Mouse (Mus musculus) mature B cell (primary cell): ENCODE data around the gene Sspo.

Source experiments
- in situ Hi-C: fragments of 300-500 bp; cut with MboI; formaldehyde crosslinking; loops from 2 replicates; pipeline ENCODE4 v1.14.3; 2019

Gene Sspo

GRCm38 (mm10) chr6:48447929-48448328 lies at the start of gene Sspo:
Gene Sspo, plus strand, starts transcription at chr6:48448229.
- in situ Hi-C loops = no loop called here

GRCm38 (mm10) chr6:48399906-48400305 lies 48.1 kb upstream of the Sspo start:
- in situ Hi-C loops = no loop called here

DNA sequence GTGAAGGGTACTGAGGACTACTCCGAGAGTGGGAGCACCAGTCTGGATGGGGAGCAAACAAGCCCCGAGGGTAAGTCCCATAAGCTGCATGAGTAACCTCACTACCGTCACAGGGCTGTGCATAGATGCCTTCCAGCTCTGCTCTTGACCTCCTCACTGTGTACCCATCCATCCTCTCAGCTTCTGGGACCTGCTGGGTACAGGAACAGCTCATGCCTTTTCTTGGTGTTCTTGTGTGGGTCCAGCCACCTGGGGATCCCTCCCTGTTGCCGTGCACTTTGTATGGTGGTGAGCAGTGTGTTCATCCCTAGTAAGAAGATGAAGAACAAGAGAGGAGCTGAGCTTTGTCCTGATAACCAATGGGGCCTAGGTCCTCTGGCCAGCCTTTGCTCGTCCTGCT lies 44.0 kb upstream of the Sspo start:
- in situ Hi-C loops = no loop called here

GRCm38 (mm10) chr6:48409726-48410343 lies 38.2 kb upstream of the Sspo start:
- in situ Hi-C loops = no loop called here

- in situ Hi-C loops = no loop called here
These were observed 37.5 kb upstream of the Sspo start for GRCm38 (mm10) chr6:48410551-48410950.

DNA sequence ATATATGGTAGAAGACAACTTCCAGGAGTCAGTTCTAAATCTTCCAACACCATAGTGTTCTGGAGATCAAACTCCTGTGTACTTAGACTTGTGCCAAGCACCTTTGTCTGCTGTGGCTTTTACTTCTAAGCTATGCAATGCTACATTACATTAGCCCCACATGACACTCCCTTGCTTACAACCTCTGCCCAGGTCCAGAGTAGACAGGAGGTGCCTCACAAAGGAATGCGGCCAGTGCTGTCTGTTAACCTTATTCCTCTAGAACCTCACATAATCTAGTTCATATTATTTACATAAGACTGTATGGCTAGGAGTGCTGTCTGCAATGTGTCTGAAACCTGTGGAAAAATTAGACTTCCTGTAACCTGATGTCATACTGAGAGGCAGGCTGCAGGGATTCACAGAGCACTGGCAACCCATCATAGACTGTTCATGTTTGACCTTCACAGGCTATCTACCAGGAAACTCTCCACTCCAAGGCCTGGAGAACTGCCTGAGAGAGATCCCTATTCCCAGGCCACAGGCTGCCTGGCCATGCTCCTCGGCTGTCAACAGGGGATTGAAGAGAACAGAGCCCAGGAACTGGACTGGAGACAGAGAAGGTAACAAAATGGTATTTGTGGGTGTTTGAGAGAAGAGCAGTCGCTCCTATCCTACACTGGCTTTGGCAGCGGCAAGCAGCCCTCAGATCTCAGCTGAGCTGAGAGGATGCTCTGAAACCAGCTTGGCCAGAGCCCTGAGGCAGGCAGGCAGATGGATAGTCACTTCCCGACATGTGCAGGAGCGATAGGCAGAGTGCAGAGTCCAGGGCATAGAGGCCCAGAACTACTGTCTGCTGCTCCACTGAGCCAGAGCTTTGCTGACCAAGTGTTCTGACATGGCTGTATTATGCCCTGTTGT lies 36.6 kb upstream of the Sspo start:
- in situ Hi-C loops = no loop called here

DNA sequence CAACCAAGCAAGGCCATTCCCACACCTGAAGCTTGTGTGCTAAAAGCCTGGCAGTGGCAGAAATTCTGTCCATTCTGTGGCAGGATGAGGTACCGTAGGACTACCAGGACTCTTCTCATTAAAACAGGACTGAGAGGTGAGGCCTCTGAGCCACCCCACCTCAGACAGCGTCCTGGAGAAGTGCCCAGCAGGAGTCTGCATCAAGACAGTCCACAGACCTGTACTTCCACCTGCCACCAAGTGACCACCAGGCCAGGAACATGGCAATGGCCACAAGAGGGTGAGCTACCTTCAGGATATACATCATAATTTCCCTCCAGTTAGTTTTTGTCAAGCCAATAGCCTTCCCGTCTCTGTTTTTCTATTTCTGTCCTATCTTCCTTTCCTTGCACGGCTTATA lies 35.9 kb upstream of the Sspo start:
- in situ Hi-C loops = no loop called here

- in situ Hi-C loops = no loop called here
These were observed 35.4 kb upstream of the Sspo start for GRCm38 (mm10) chr6:48412662-48413061.

DNA sequence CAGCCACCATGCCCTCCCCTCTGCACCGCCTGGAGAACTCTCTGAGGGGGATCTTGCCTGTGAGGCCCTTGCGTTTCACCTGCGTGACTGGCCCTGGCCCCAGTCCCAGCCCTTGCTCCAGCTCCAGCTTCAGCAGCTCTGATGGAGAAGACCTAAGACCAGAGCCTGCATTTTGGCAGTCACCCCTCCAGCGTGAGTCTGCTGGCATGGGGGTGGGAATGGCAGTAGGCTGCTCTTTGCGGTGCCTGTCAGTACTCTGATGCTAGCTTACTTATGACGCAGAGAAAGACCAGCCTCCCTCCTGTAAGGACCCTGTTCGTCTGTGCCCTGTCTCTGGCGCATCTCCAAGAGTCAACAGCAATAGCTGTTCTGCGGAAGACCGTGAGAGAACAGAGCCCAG lies 34.9 kb upstream of the Sspo start:
- in situ Hi-C loops = no loop called here

- in situ Hi-C loops = no loop called here
These were observed 33.1 kb upstream of the Sspo start for GRCm38 (mm10) chr6:48414886-48415285.

DNA sequence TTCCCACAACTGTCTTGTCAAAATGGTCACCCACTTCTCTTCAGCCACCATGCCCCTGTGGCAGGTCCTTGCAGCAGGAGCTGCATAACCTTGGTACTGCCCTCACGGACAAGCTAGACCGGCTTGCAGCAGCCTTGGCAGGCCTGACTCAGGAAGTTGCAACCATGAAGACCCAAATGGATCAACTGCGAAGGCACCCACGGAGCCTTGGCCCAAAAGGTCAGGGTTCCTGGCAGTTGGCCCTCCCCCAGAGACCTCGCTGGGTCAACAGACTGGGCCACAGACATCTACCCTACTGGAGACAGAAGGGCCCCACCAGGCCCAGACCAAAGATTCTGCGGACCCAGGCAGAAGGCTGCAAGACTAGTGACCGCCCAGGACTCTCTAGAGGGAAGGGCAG lies 32.4 kb upstream of the Sspo start:
- in situ Hi-C loops = no loop called here

- in situ Hi-C loops = no loop called here
These were observed 31.5 kb upstream of the Sspo start for GRCm38 (mm10) chr6:48416486-48416885.

- in situ Hi-C loops = no loop called here
These were observed 27.4 kb upstream of the Sspo start for GRCm38 (mm10) chr6:48420647-48421046.

GRCm38 (mm10) chr6:48423336-48423735 lies 24.7 kb upstream of the Sspo start:
- in situ Hi-C loops = no loop called here

DNA sequence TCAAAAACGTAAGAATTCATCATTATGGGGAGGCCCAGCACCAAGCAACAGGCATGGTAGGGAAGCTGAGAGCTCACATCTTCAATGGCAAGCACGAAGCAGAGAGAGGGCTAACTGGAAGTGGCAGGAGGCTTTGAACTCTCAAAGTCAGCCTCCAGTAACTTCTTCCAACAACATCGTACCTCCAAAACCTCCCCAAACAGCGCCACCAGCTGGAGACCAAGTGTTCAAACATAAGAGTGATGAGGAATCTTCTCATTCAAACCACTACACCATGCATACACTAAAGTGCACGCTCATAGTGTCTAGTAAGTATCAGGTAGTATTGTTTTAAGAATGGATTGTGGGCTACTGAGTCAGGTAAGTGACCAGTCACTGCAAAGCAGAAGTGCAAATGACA lies 24.0 kb upstream of the Sspo start:
- in situ Hi-C loops = no loop called here

DNA sequence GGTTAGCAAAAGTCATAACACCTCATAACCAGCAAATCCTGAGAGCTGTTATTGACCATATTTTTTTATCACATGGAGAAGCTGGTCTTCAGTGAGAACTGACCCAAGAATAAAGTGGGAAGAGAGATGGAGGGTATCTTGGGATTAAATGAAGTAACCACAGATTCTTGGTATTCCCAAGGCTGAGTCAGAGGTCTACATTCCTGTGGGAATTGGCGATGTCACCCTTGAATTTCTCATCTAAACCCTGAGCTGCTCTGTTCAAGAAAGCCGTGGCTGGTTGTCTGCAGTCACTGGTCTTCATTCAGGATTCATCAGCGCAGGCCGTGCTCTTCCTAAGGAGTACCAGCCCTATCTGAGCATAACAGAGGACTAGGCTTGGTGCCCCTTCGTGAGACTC lies 21.1 kb upstream of the Sspo start:
- in situ Hi-C loops = no loop called here

DNA sequence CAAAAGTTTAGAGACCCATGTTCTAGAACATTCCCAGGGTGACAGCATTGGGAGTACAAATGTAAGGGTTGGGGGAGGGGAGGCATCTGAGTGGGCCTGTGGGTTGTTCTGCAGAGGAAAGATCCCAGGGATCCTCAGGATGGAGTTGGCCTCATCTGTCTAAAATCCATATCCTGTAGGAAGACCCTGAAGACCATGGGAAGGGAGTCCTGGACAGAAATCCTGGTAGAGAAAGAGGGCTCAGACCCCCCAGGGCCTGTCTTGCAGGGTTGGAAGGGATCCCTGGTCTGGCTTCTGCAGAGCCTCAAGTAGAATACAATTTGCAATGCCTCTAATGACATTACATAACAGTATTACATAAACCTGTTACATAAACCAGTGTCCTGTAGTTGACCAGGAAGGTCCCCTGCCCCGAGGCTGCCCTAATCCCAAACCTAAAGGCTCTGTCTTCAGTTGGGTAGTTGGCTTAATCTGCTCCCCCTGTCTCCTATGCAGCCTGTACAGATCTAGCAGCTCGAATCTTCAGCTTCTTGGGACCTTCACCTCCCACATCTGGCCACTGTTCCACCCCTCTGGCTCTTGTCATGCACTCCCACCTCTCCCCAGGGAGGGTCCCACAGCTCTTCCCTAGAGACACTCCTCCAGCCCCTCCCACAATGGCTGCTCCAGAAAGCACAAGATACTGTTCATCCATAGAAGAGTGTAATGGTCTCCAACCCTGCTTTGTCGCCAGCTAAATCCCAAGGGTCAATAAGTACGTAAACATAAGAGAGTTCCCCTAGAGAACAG lies 19.1 kb upstream of the Sspo start:
- in situ Hi-C loops = no loop called here

DNA sequence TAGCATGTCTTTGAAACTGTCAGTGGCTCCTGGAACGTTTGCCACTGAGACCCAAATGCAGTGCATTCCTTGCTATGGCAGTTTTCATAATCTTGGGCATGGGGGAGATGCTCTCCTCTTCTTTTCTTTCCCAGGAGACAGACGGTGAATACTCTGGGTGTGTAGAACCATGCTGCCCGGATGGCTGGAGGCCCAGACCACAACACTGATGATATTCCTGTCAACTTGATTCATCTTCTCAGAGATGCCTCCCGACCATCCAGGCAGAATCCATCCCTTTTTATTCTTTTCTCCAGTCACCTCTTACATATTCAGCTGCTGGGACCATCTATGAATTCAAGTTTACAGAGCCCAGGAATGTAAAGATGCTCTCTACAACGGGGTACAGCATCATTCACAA lies 17.3 kb upstream of the Sspo start:
- in situ Hi-C loops = no loop called here

DNA sequence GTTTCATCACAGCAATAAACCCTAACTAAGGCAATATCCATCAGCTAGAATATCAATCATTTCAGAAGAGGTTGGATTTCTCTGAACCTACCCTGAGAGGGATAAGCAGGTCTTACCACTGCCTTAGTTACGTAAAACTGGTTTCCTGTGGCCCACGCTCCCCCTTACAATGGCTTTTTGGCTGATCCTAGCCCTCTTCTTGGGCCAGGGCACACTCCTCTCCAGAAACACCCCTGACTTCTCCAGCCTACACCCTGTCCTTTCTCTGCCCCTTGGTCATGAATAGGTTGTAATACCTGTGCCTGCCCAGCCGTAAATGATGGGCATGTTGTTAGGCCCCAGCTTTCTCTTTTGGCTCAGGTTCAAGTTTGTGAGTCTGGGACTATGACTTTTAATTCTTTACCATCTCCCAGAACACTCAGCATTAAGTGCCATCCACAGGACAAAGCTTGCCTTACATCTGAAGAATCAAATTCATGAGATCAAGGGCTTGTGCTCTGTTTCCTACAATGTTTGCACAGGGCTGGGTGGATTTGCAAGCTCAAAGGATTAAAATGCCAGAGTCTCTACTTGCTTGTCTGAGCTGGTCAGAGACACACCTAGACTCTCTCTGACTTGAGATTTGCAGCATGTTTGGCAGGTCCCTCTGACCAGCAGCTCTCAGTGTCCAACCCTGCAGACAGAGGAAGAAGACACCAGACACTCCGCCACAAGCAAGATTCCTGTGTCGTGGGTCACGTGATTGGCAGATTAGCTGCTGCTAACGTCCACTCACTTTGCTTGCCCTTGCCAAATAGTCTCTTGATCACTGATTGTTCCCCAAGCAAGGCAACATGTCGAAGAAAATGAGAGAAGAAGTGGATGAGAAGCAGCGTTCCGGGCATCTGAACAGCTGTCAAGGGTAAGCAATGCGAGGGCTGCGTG lies 14.9 kb upstream of the Sspo start:
- in situ Hi-C loops = no loop called here

DNA sequence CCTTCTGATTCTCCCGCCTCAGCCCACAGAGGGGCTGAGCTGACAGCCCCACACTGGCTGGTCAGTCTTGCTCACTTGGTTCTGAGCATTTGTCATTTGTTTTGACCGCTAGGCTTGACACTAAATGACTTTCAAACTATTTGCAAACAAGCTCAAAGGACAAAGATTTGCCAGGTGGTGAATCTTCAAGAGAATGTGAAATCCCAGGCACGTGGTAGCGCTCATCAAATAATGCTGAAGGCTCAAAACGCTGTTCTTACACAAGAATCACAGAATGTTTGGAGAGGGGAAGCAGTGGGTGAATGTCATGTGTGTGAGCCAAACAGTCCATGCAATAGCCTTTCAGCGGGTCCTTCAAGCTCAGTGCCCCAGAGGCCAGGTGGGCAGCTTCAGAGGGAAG lies 13.4 kb upstream of the Sspo start:
- in situ Hi-C loops = no loop called here

DNA sequence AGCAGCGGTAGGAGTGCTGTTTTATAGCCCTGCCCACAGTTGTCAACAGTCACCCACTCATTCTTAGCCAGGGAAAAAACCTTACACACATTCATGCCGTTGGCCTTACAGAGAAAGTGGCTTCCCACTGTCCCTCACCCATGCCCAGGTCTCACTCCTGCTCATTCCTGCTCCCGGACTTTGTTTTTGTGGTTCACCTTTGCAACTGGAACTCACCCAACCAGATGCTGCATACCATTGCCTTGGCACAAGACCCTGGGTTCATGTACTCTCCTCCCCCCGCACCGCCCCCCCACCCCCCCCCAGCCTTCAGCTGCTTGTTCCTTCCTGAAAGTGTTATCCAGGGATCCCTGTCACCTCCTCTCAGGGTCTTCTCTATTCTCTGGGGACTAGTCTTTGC lies 12.9 kb upstream of the Sspo start:
- in situ Hi-C loops = no loop called here
